Mouse (Mus musculus) ES-E14 (cell line): Measurements from ENCODE around the gene E2f4. TPM values are rescaled to one million over a fixed set of nuclear protein-coding genes. Genes with fewer than 3 reads are reported as not detected.

Source experiments
- DNase-seq: peaks from one replicate; pipeline ENCODE4 v3.0.0-alpha.2; 2013; ENCODE audit warnings: low read depth, low spot score
- H3K27ac ChIP-seq: 2 replicates; pipeline ENCODE4 v1.5.1; 2012; ENCODE audit warnings: low read depth, mild to moderate bottlenecking, low read length, moderate library complexity, mixed read lengths; ENCODE audit not compliant: poor library complexity, insufficient read depth, severe bottlenecking
- H3K36me3 ChIP-seq: 2 replicates; pipeline ENCODE4 v1.6.1; 2012; ENCODE audit warnings: mild to moderate bottlenecking, low read length, moderate library complexity, mixed read lengths; ENCODE audit not compliant: control insufficient read depth, poor library complexity, insufficient read depth, severe bottlenecking
- H3K4me1 ChIP-seq, 2 experiments: fragments of 150-350 bp in 1 of 2; sonication (generic) in 1 of 2; 2 replicates each; pipeline ENCODE4 v1.6.1; 2012; ENCODE audit warnings: low read length in 2 of 2, mild to moderate bottlenecking in 1 of 2, mixed read lengths in 1 of 2; ENCODE audit not compliant: control insufficient read depth in 2 of 2, insufficient read depth in 2 of 2, poor library complexity in 1 of 2
- H3K4me3 ChIP-seq, 2 experiments: fragments of 150-350 bp in 1 of 2; sonication (generic) in 1 of 2; 2 replicates each; pipeline ENCODE4 v1.5.1; 2012; ENCODE audit warnings: low read length in 2 of 2, low read depth in 1 of 2, mild to moderate bottlenecking in 1 of 2, mixed read lengths in 1 of 2; ENCODE audit not compliant: insufficient read depth in 1 of 2, poor library complexity in 1 of 2, severe bottlenecking in 1 of 2
- H3K9ac ChIP-seq: 2 replicates; pipeline ENCODE4 v1.6.1; 2012; ENCODE audit warnings: low read depth, mild to moderate bottlenecking, low read length, mixed read lengths; ENCODE audit not compliant: poor library complexity, insufficient read depth, severe bottlenecking
- H3K9me3 ChIP-seq: fragments of 150-350 bp; sonication (generic); 2 replicates; pipeline ENCODE4 v1.6.1; 2012; ENCODE audit warnings: low read depth, mild to moderate bottlenecking, low read length; ENCODE audit not compliant: control insufficient read depth, insufficient read depth
- CHD2 ChIP-seq: IDR thresholded peaks from 2 replicates; pipeline ENCODE4 v1.6.1; 2014; ENCODE audit warnings: mild to moderate bottlenecking, low read depth, low read length, inconsistent platforms
- HCFC1 ChIP-seq: IDR thresholded peaks from 2 replicates; pipeline ENCODE4 v1.6.1; 2012; ENCODE audit warnings: low read length, inconsistent platforms, borderline replicate concordance; ENCODE audit not compliant: insufficient read depth
- MAFK ChIP-seq: IDR thresholded peaks from 2 replicates; pipeline ENCODE4 v1.6.1; 2014; ENCODE audit warnings: mild to moderate bottlenecking, low read depth, low read length, inconsistent platforms; ENCODE audit not compliant: insufficient read depth
- ZC3H11A ChIP-seq: IDR thresholded peaks from 2 replicates; pipeline ENCODE4 v1.6.1; 2012; ENCODE audit warnings: low read depth, mild to moderate bottlenecking, inconsistent platforms, low read length, borderline replicate concordance
- ZNF384 ChIP-seq: IDR thresholded peaks from 2 replicates; pipeline ENCODE4 v1.6.1; 2012; ENCODE audit warnings: low read depth, low read length, inconsistent platforms
- in situ Hi-C, 2 experiments: fragments of 600-800 bp; cut with MboI; formaldehyde crosslinking; loops; one replicate each; pipeline ENCODE4 v1.15.1; 2025; ENCODE audit warnings: low sequenced_read_pairs in 2 of 2, inconsistent platforms in 1 of 2; ENCODE audit not compliant: unreplicated experiment in 2 of 2
- total RNA-seq: library from RNA; depleted of rRNA; stranded (reverse); fragments of 300-350 nt; gene quantifications from 2 replicates; pipeline ENCODE4 v1.2.3, GENCODE M21; 2012

Gene E2f4
- total RNA-seq, 1 experiment: 66.8 TPM

DNA sequence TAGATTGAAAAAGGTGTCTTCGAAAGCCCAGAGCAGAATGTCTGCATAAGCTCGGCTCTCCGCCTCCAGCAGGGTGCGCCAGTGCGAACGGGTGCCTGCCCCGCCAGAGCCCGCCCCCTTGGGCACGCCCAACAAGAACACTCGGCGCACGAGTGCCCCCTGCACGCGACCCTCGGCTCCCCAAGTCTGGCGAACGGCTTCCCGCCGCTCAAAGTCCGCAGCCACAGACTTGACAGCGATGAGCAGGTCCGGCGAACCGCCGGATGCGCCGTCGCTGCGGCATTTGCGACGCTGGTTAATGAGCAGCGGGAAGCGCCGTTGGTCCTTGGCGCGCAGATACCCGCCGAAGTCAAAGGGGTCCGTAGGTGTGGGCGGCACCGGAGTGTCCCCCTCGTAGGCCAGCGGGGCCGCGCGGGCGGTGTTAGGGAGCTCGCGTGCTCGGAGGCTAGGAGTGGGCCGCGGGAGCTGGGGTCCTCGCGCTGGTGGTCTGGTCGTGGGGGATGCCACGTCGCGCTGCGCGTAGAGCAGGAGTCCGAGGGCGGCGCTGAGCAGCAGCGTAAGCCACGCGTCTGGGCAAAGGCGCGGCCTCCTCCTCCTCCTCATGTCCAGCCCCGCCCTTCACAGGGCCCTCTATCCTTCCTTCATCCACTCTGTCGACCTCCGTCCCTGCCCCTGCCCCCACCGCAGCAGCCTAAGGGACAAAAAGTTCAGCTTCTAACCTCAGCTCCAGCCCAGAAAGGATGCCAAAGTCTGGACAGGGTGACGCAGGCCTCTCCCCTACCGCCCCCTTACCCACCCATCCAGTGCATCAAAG, 43.1 kb upstream of the E2f4 start:
- peaks cover 35% of the 10 kb centered on the region for H3K36me3 ChIP-seq
- peaks cover 0 to 12% of the 10 kb centered on the region in 2 experiments; a peak in 2 of 4 replicates for H3K4me1 ChIP-seq
- H3K27ac ChIP-seq: no peak overlapping the region
- peak overlapping the region; percentile 60 to 74 for H3K4me3 ChIP-seq
- in situ Hi-C loops: loop anchor here in 1 of 2 experiments (25.0 kb wide), 1 partner anchor 617 kb away; the partner anchor contains the start of genes Ciao2b and Rrad
- H3K9me3 ChIP-seq: no peaks in the 10 kb centered on the region
- peak overlapping the region; percentile 62 for H3K9ac ChIP-seq
- TF ChIP-seq HCFC1: peak; percentile 43; the same call in 1 of the 2 replicates
- TF ChIP-seq CHD2: no peak
- peak; percentile 86 for DNase-seq

- in situ Hi-C loops: loop anchor here in 1 of 2 experiments (25.0 kb wide), 1 partner anchor 618 kb away; the partner anchor contains the start of genes Ciao2b and Rrad
- DNase-seq: no peak
- TF ChIP-seq ZNF384 (no peak), CHD2 (no peak), MAFK (no peak), HCFC1 (no peak), ZC3H11A (no peak)
- Histone ChIP-seq H3K4me1 (peaks cover 0 to 12% of the 10 kb centered on the region in 2 experiments; a peak in 2 of 4 replicates), H3K36me3 (peaks cover 30% of the 10 kb centered on the region), H3K4me3 (peak within 1 kb of the TSS; percentile 60 to 74), H3K9ac (peak within 1 kb of the TSS; percentile 62), H3K9me3 (no peaks in the 10 kb centered on the region), H3K27ac (no peak within 1 kb of the TSS)
Measured at GRCm38 (mm10) chr8:105254966-105255350, 42.5 kb upstream of the E2f4 start, which contains the start of gene B3gnt9. B3gnt9 (minus strand) TSS chr8:105255153.

- Histone ChIP-seq H3K27ac (no peak overlapping the region), H3K4me3 (no peak overlapping the region), H3K36me3 (peaks cover 5% of the 10 kb centered on the region; the same call in 1 of the 2 replicates), H3K9me3 (no peaks in the 10 kb centered on the region), H3K9ac (no peak overlapping the region), H3K4me1 (peaks cover 0 to 15% of the 10 kb centered on the region in 2 experiments; a peak in 2 of 4 replicates)
- in situ Hi-C loops: loop anchor here in 1 of 2 experiments (25.0 kb wide), 1 partner anchor 620 kb away; the partner anchor contains the start of genes Ciao2b and Rrad
- TF ChIP-seq HCFC1 (no peak), MAFK (no peak), ZC3H11A (no peak), CHD2 (no peak), ZNF384 (no peak)
- DNase-seq: no peak
Measured at GRCm38 (mm10) chr8:105257318-105258114, 39.9 kb upstream of the E2f4 start.

- Histone ChIP-seq H3K4me3 (peak overlapping the region; percentile 53 to 57), H3K9ac (peak overlapping the region; percentile 45; the same call in 1 of the 2 replicates), H3K4me1 (peaks cover 0 to 10% of the 10 kb centered on the region in 2 experiments; a peak in 1 of 4 replicates), H3K27ac (no peak overlapping the region), H3K9me3 (no peaks in the 10 kb centered on the region), H3K36me3 (no peaks in the 10 kb centered on the region)
- in situ Hi-C loops: loop anchor here in 1 of 2 experiments (25.0 kb wide), 1 partner anchor 622 kb away; the partner anchor contains the start of genes Ciao2b and Rrad
- TF ChIP-seq ZNF384: no peak
- no peak for TF ChIP-seq MAFK
- DNase-seq: no peak
Measured at GRCm38 (mm10) chr8:105258911-105259720, 38.3 kb upstream of the E2f4 start.
